Mouse (Mus musculus): ENCODE data around the gene Wfdc6a. TPM values are rescaled to one million over a fixed set of nuclear protein-coding genes. Genes with fewer than 3 reads are reported as not detected.

Wfdc6a gene
- polyA plus RNA-seq, 1 experiment from 2014 or later: not detected

- no peak for ATAC-seq
- H3K9ac ChIP-seq (ENCODE audit: low read depth, low read length): no peak overlapping the region
- WGBS: 51% methylated on average over 16 of the region's 16 CpGs
These were observed 26.1 kb downstream of the Wfdc6a start for GRCm38 (mm10) chr2:164558991-164559645.

GRCm38 (mm10) chr2:164558426-164558825 is 26.8 kb downstream of the Wfdc6a start:
- Histone ChIP-seq H3K27me3 (ENCODE audit: control insufficient read depth, insufficient read depth, low read depth, low read length) (peaks cover 12% of the 10 kb centered on the region; the same call in 1 of the 2 replicates), H3K4me1 (ENCODE audit: control insufficient read depth, insufficient read depth, low read length) (peaks cover 10% of the 10 kb centered on the region), H3K4me3 (ENCODE audit: low read depth, low read length) (no peak overlapping the region), H3K4me2 (ENCODE audit: low read length) (no peak overlapping the region), H3K27ac (ENCODE audit: low read length) (no peak overlapping the region), H3K36me3 (ENCODE audit: control insufficient read depth, insufficient read depth, low read length) (no peaks in the 10 kb centered on the region), H3K9ac (ENCODE audit: low read depth, low read length) (no peak overlapping the region), H3K9me3 (replicated peaks; ENCODE audit: control insufficient read depth, low read length, poor library complexity, severe bottlenecking) (no peaks in the 10 kb centered on the region)
- ATAC-seq: no peak
- 88% methylated on average over 8 of the region's 8 CpGs for WGBS

More at GRCm38 (mm10) chr2:164558991-164559645, 26.1 kb downstream of the Wfdc6a start:
- Histone ChIP-seq H3K9me3 (replicated peaks; ENCODE audit: control insufficient read depth, low read length, poor library complexity, severe bottlenecking) (no peaks in the 10 kb centered on the region), H3K4me3 (ENCODE audit: low read depth, low read length) (no peak overlapping the region), H3K36me3 (ENCODE audit: control insufficient read depth, insufficient read depth, low read length) (no peaks in the 10 kb centered on the region), H3K4me2 (ENCODE audit: low read length) (no peak overlapping the region), H3K4me1 (ENCODE audit: control insufficient read depth, insufficient read depth, low read length) (peaks cover 13% of the 10 kb centered on the region), H3K27ac (ENCODE audit: low read length) (no peak overlapping the region), H3K27me3 (ENCODE audit: control insufficient read depth, insufficient read depth, low read depth, low read length) (peaks cover 15% of the 10 kb centered on the region)

GRCm38 (mm10) chr2:164551502-164551901 is 33.7 kb downstream of the Wfdc6a start:
- Histone ChIP-seq H3K4me2 (ENCODE audit: low read length) (no peak overlapping the region), H3K4me3 (ENCODE audit: low read depth, low read length) (no peak overlapping the region), H3K4me1 (ENCODE audit: control insufficient read depth, insufficient read depth, low read length) (peaks cover 10% of the 10 kb centered on the region), H3K9ac (ENCODE audit: low read depth, low read length) (no peak overlapping the region), H3K36me3 (ENCODE audit: control insufficient read depth, insufficient read depth, low read length) (no peaks in the 10 kb centered on the region), H3K9me3 (replicated peaks; ENCODE audit: control insufficient read depth, low read length, poor library complexity, severe bottlenecking) (no peaks in the 10 kb centered on the region), H3K27ac (ENCODE audit: low read length) (no peak overlapping the region), H3K27me3 (ENCODE audit: control insufficient read depth, insufficient read depth, low read depth, low read length) (no peaks in the 10 kb centered on the region)
- WGBS: 93% methylated on average over 9 of the region's 9 CpGs
- ATAC-seq: no peak

GRCm38 (mm10) chr2:164550895-164551269 is 34.4 kb downstream of the Wfdc6a start:
- H3K4me1 ChIP-seq (ENCODE audit: control insufficient read depth, insufficient read depth, low read length): peaks cover 10% of the 10 kb centered on the region
- no peak overlapping the region for H3K27ac ChIP-seq (ENCODE audit: low read length)
- no peaks in the 10 kb centered on the region for H3K36me3 ChIP-seq (ENCODE audit: control insufficient read depth, insufficient read depth, low read length)
- no peaks in the 10 kb centered on the region for H3K27me3 ChIP-seq (ENCODE audit: control insufficient read depth, insufficient read depth, low read depth, low read length)
- H3K4me2 ChIP-seq (ENCODE audit: low read length): no peak overlapping the region
- ATAC-seq: no peak
- H3K4me3 ChIP-seq (ENCODE audit: low read depth, low read length): no peak overlapping the region
- H3K9ac ChIP-seq (ENCODE audit: low read depth, low read length): no peak overlapping the region
- no peaks in the 10 kb centered on the region for H3K9me3 ChIP-seq (replicated peaks; ENCODE audit: control insufficient read depth, low read length, poor library complexity, severe bottlenecking)
- 89% methylated on average over 2 of the region's 2 CpGs for WGBS

- no peak overlapping the region for H3K27ac ChIP-seq (ENCODE audit: low read length)
- no peaks in the 10 kb centered on the region for H3K27me3 ChIP-seq (ENCODE audit: control insufficient read depth, insufficient read depth, low read depth, low read length)
- ATAC-seq: no peak
- WGBS: 14% methylated on average over 10 of the region's 10 CpGs
- H3K9me3 ChIP-seq (replicated peaks; ENCODE audit: control insufficient read depth, low read length, poor library complexity, severe bottlenecking): no peaks in the 10 kb centered on the region
- H3K36me3 ChIP-seq (ENCODE audit: control insufficient read depth, insufficient read depth, low read length): no peaks in the 10 kb centered on the region
- peak overlapping the region; percentile 43 for H3K4me2 ChIP-seq (ENCODE audit: low read length)
- peaks cover 10% of the 10 kb centered on the region for H3K4me1 ChIP-seq (ENCODE audit: control insufficient read depth, insufficient read depth, low read length)
- H3K4me3 ChIP-seq (ENCODE audit: low read depth, low read length): no peak overlapping the region
- peak overlapping the region; percentile 50; the same call in 1 of the 2 replicates for H3K9ac ChIP-seq (ENCODE audit: low read depth, low read length)
These were observed 35.0 kb downstream of the Wfdc6a start for GRCm38 (mm10) chr2:164549963-164550894.

GRCm38 (mm10) chr2:164549338-164549737 is 35.9 kb downstream of the Wfdc6a start:
- Histone ChIP-seq H3K4me2 (ENCODE audit: low read length) (no peak overlapping the region), H3K36me3 (ENCODE audit: control insufficient read depth, insufficient read depth, low read length) (no peaks in the 10 kb centered on the region), H3K27ac (ENCODE audit: low read length) (no peak overlapping the region), H3K27me3 (ENCODE audit: control insufficient read depth, insufficient read depth, low read depth, low read length) (no peaks in the 10 kb centered on the region), H3K9ac (ENCODE audit: low read depth, low read length) (no peak overlapping the region), H3K4me1 (ENCODE audit: control insufficient read depth, insufficient read depth, low read length) (peaks cover 10% of the 10 kb centered on the region), H3K4me3 (ENCODE audit: low read depth, low read length) (no peak overlapping the region), H3K9me3 (replicated peaks; ENCODE audit: control insufficient read depth, low read length, poor library complexity, severe bottlenecking) (no peaks in the 10 kb centered on the region)
- no peak for ATAC-seq
- WGBS: 44% methylated on average over 4 of the region's 4 CpGs

- no peak overlapping the region for H3K9ac ChIP-seq (ENCODE audit: low read depth, low read length)
- H3K27ac ChIP-seq (ENCODE audit: low read length): no peak overlapping the region
- H3K4me2 ChIP-seq (ENCODE audit: low read length): no peak overlapping the region
- no peaks in the 10 kb centered on the region for H3K9me3 ChIP-seq (replicated peaks; ENCODE audit: control insufficient read depth, low read length, poor library complexity, severe bottlenecking)
- ATAC-seq: no peak
- H3K4me3 ChIP-seq (ENCODE audit: low read depth, low read length): no peak overlapping the region
- H3K4me1 ChIP-seq (ENCODE audit: control insufficient read depth, insufficient read depth, low read length): no peaks in the 10 kb centered on the region
- no peaks in the 10 kb centered on the region for H3K27me3 ChIP-seq (ENCODE audit: control insufficient read depth, insufficient read depth, low read depth, low read length)
- 56% methylated on average over 5 of the region's 5 CpGs for WGBS
- H3K36me3 ChIP-seq (ENCODE audit: control insufficient read depth, insufficient read depth, low read length): no peaks in the 10 kb centered on the region
These were observed 40.7 kb downstream of the Wfdc6a start for GRCm38 (mm10) chr2:164544454-164545097.

GRCm38 (mm10) chr2:164543745-164544144 is 41.5 kb downstream of the Wfdc6a start:
- H3K4me2 ChIP-seq (ENCODE audit: low read length): no peak overlapping the region
- H3K9me3 ChIP-seq (replicated peaks; ENCODE audit: control insufficient read depth, low read length, poor library complexity, severe bottlenecking): no peaks in the 10 kb centered on the region
- WGBS: 72% methylated on average over 2 of the region's 2 CpGs
- ATAC-seq: no peak
- no peaks in the 10 kb centered on the region for H3K4me1 ChIP-seq (ENCODE audit: control insufficient read depth, insufficient read depth, low read length)
- H3K36me3 ChIP-seq (ENCODE audit: control insufficient read depth, insufficient read depth, low read length): no peaks in the 10 kb centered on the region
- H3K27me3 ChIP-seq (ENCODE audit: control insufficient read depth, insufficient read depth, low read depth, low read length): no peaks in the 10 kb centered on the region
- H3K9ac ChIP-seq (ENCODE audit: low read depth, low read length): no peak overlapping the region
- no peak overlapping the region for H3K4me3 ChIP-seq (ENCODE audit: low read depth, low read length)
- no peak overlapping the region for H3K27ac ChIP-seq (ENCODE audit: low read length)

All from midbrain, embryonic 16.5 days (tissue).